Mouse (Mus musculus) effector memory CD4-positive, alpha-beta T cell, adult 5 months (primary cell): ENCODE data around the gene Olfr1132. TPM values are rescaled to one million over a fixed set of nuclear protein-coding genes. Genes with fewer than 3 reads are reported as not detected.

Experiments
- polyA plus RNA-seq: library from polyadenylated mRNA; unstranded; fragments of 100-300 nt; shearing (Covaris generic); gene quantifications from one replicate; pipeline ENCODE4 v1.2.1, GENCODE M21; 2017

Gene Olfr1132
- not detected for polyA plus RNA-seq

GRCm38 (mm10) chr2:87637435-87637834 lies at the start of gene Olfr1132:
Olfr1132 (minus strand) TSS chr2:87637535.

GRCm38 (mm10) chr2:87673564-87673963 lies 36.2 kb upstream of the Olfr1132 start, which contains the start of gene Olfr1135:
Olfr1135 (minus strand) TSS chr2:87673664.

GRCm38 (mm10) chr2:87658360-87658759 lies 21.0 kb upstream of the Olfr1132 start, which contains the start of gene Olfr1134:
Olfr1134 (minus strand) TSS chr2:87658460.

GRCm38 (mm10) chr2:87647274-87647673 lies 9.9 kb upstream of the Olfr1132 start, which contains the start of gene Olfr1133:
Olfr1133 (minus strand) TSS chr2:87647374.

GRCm38 (mm10) chr2:87626804-87627203 lies 10.5 kb downstream of the Olfr1132 start, which contains the start of gene Olfr1131:
Olfr1131 (plus strand) TSS chr2:87627104.

GRCm38 (mm10) chr2:87605912-87606311 lies 31.4 kb downstream of the Olfr1132 start, which contains the start of gene Olfr1130:
Olfr1130 (plus strand) TSS chr2:87606212.

Other genes with a start within 250 kb of the Olfr1132 start
- not detected for gene Olfr1123, start 220.9 kb downstream of the Olfr1132 start, polyA plus RNA-seq
- gene Olfr1124, start 207.3 kb downstream of the Olfr1132 start, polyA plus RNA-seq = 0.35 TPM
- not detected for gene Olfr1126, start 183.6 kb downstream of the Olfr1132 start, polyA plus RNA-seq
- gene Pramel7, start 140.4 kb downstream of the Olfr1132 start, polyA plus RNA-seq = not detected
- not detected for gene Pramel6, start 131.0 kb downstream of the Olfr1132 start, polyA plus RNA-seq
- not detected for gene Olfr153, start 105.7 kb downstream of the Olfr1132 start, polyA plus RNA-seq
- gene Olfr1128, start 92.0 kb downstream of the Olfr1132 start, polyA plus RNA-seq = not detected
- gene Olfr1129, start 63.6 kb downstream of the Olfr1132 start, polyA plus RNA-seq = not detected
- gene Olfr1130, start 31.3 kb downstream of the Olfr1132 start, polyA plus RNA-seq = not detected
- gene Olfr1131, start 10.4 kb downstream of the Olfr1132 start, polyA plus RNA-seq = not detected
- not detected for gene Olfr1133, start 9.8 kb upstream of the Olfr1132 start, polyA plus RNA-seq
- not detected for gene Olfr1134, start 20.9 kb upstream of the Olfr1132 start, polyA plus RNA-seq
- gene Olfr1135, start 36.1 kb upstream of the Olfr1132 start, polyA plus RNA-seq = not detected
- not detected for gene Olfr1136, start 56.4 kb upstream of the Olfr1132 start, polyA plus RNA-seq
- gene Olfr1137, start 75.6 kb upstream of the Olfr1132 start, polyA plus RNA-seq = not detected
- gene Olfr1138, start 102.4 kb upstream of the Olfr1132 start, polyA plus RNA-seq = not detected
- gene Olfr1140, start 106.2 kb upstream of the Olfr1132 start, polyA plus RNA-seq = not detected
- gene Olfr1141, start 116.5 kb upstream of the Olfr1132 start, polyA plus RNA-seq = not detected
- gene Olfr152, start 141.9 kb upstream of the Olfr1132 start, polyA plus RNA-seq = not detected
- gene Olfr1143, start 163.1 kb upstream of the Olfr1132 start, polyA plus RNA-seq = not detected
- not detected for gene Olfr1145, start 172.3 kb upstream of the Olfr1132 start, polyA plus RNA-seq
- gene Olfr1148, start 193.0 kb upstream of the Olfr1132 start, polyA plus RNA-seq = not detected
- gene Olfr1150-ps1, start 206.5 kb upstream of the Olfr1132 start, polyA plus RNA-seq = not detected
- not detected for gene Olfr1151, start 218.3 kb upstream of the Olfr1132 start, polyA plus RNA-seq
- gene Olfr1152, start 229.0 kb upstream of the Olfr1132 start, polyA plus RNA-seq = 0.07 TPM